Mouse (Mus musculus) MEL (cell line): ENCODE measurements at regions not wholly inside any gene's neighbourhood (a gene's known extent, or its start where the extent isn't known, plus 50 kb on each side); places are given as distances from the start of the nearest gene placed in this dataset.

ENCODE experiments used
- DNase-seq: peaks from one replicate; pipeline ENCODE4 v3.0.0; 2011; ENCODE audit warnings: low read depth, low spot score
- H3K27ac ChIP-seq: 2 replicates; pipeline ENCODE4 v1.5.1; 2012; ENCODE audit warnings: low read depth, mild to moderate bottlenecking, control low read depth, low read length, moderate library complexity; ENCODE audit not compliant: control insufficient read depth
- H3K27me3 ChIP-seq, 2 experiments: fragments of 150-350 bp in 1 of 2; sonication (generic) in 1 of 2; 2 replicates each; pipeline ENCODE4 v1.6.1; 2012; ENCODE audit warnings: low read length in 2 of 2, mild to moderate bottlenecking in 2 of 2, improper control_type of control experiment in 1 of 2, moderate library complexity in 1 of 2; ENCODE audit not compliant: insufficient read depth in 2 of 2, control insufficient read depth in 1 of 2
- H3K36me3 ChIP-seq, 2 experiments: 2 replicates each; pipeline ENCODE4 v1.6.1; 2012 to 2014; ENCODE audit warnings: low read length in 2 of 2, improper control_type of control experiment in 1 of 2, inconsistent platforms in 1 of 2, mild to moderate bottlenecking in 1 of 2; ENCODE audit not compliant: insufficient read depth in 2 of 2, control insufficient read depth in 1 of 2
- H3K4me1 ChIP-seq, 2 experiments: fragments of 150-350 bp in 1 of 2; sonication (generic) in 1 of 2; 2 replicates each; pipeline ENCODE4 v1.6.1; 2012; ENCODE audit warnings: low read length in 2 of 2, improper control_type of control experiment in 1 of 2, mild to moderate bottlenecking in 1 of 2; ENCODE audit not compliant: insufficient read depth in 2 of 2, control insufficient read depth in 1 of 2
- H3K4me3 ChIP-seq, 2 experiments: fragments of 150-350 bp in 1 of 2; sonication (generic) in 1 of 2; 2 replicates each; pipeline ENCODE4 v1.5.1; 2012; ENCODE audit warnings: low read depth in 2 of 2, low read length in 2 of 2, mild to moderate bottlenecking in 2 of 2, moderate library complexity in 2 of 2, control low read depth in 1 of 2, improper control_type of control experiment in 1 of 2; ENCODE audit not compliant: control insufficient read depth in 1 of 2, insufficient read depth in 1 of 2
- H3K79me2 ChIP-seq: 2 replicates; pipeline ENCODE4 v1.6.1; 2012; ENCODE audit warnings: mild to moderate bottlenecking, low read length, moderate library complexity; ENCODE audit not compliant: control insufficient read depth, poor library complexity, insufficient read depth
- H3K9ac ChIP-seq: 2 replicates; pipeline ENCODE4 v1.6.1; 2012; ENCODE audit warnings: low read depth, mild to moderate bottlenecking, control low read depth, low read length, moderate library complexity; ENCODE audit not compliant: control insufficient read depth, poor library complexity, severe bottlenecking
- H3K9me3 ChIP-seq: fragments of 150-350 bp; sonication (generic); replicated peaks from 2 replicates; pipeline ENCODE4 v1.6.1; 2012; ENCODE audit warnings: mild to moderate bottlenecking, low read length, improper control_type of control experiment, moderate library complexity; ENCODE audit not compliant: insufficient read depth
- BHLHE40 ChIP-seq: IDR thresholded peaks from 2 replicates; pipeline ENCODE4 v1.6.1; 2012; ENCODE audit warnings: low read depth, mild to moderate bottlenecking, inconsistent platforms, low read length, improper control_type of control experiment, borderline replicate concordance
- ELF1 ChIP-seq: IDR thresholded peaks from 2 replicates; pipeline ENCODE4 v1.6.1; 2014; ENCODE audit warnings: low read depth, mild to moderate bottlenecking, inconsistent platforms, low read length, improper control_type of control experiment, moderate library complexity
- JUND ChIP-seq: IDR thresholded peaks from 2 replicates; pipeline ENCODE4 v1.6.1; 2011; ENCODE audit warnings: low read depth, mild to moderate bottlenecking, improper control_type of control experiment, low read length
- KAT2A ChIP-seq: conservative IDR thresholded peaks from 2 replicates; pipeline ENCODE4 v1.6.1; 2012; ENCODE audit warnings: low read depth, low read length, improper control_type of control experiment, inconsistent platforms
- MAX ChIP-seq: IDR thresholded peaks from 2 replicates; pipeline ENCODE4 v1.6.1; 2011; ENCODE audit warnings: low read length, improper control_type of control experiment
- MEF2A ChIP-seq: IDR thresholded peaks from 2 replicates; pipeline ENCODE4 v1.6.1; 2014; ENCODE audit warnings: low read depth, mild to moderate bottlenecking, inconsistent platforms, low read length, improper control_type of control experiment; ENCODE audit not compliant: poor library complexity, insufficient replicate concordance, severe bottlenecking; ENCODE audit errors: extremely low read depth
- MXI1 ChIP-seq: IDR thresholded peaks from 2 replicates; pipeline ENCODE4 v1.6.1; 2011; ENCODE audit warnings: mild to moderate bottlenecking, low read depth, low read length, improper control_type of control experiment
- MYC ChIP-seq: IDR thresholded peaks from 2 replicates; pipeline ENCODE4 v1.6.1; 2011; ENCODE audit warnings: low read depth, mild to moderate bottlenecking, low read length, improper control_type of control experiment, moderate library complexity
- NELFE ChIP-seq: IDR thresholded peaks from 2 replicates; pipeline ENCODE4 v1.6.1; 2011; ENCODE audit warnings: low read depth, low read length, improper control_type of control experiment
- RAD21 ChIP-seq: IDR thresholded peaks from 2 replicates; pipeline ENCODE4 v1.6.1; 2011; ENCODE audit warnings: mild to moderate bottlenecking, low read depth, low read length, improper control_type of control experiment
- RCOR1 ChIP-seq: IDR thresholded peaks from 2 replicates; pipeline ENCODE4 v1.6.1; 2012; ENCODE audit warnings: low read depth, mild to moderate bottlenecking, inconsistent platforms, low read length, improper control_type of control experiment
- SMC3 ChIP-seq: IDR thresholded peaks from 2 replicates; pipeline ENCODE4 v1.6.1; 2011; ENCODE audit warnings: low read depth, low read length, improper control_type of control experiment
- UBTF ChIP-seq: IDR thresholded peaks from 2 replicates; pipeline ENCODE4 v1.6.1; 2012; ENCODE audit warnings: low read depth, mild to moderate bottlenecking, inconsistent platforms, low read length, improper control_type of control experiment, moderate library complexity, borderline replicate concordance; ENCODE audit not compliant: insufficient read depth
- USF1 ChIP-seq: IDR thresholded peaks from 2 replicates; pipeline ENCODE4 v1.6.1; 2014; ENCODE audit warnings: low read depth, mild to moderate bottlenecking, inconsistent platforms, low read length, improper control_type of control experiment, moderate library complexity
- ZC3H11A ChIP-seq: IDR thresholded peaks from 2 replicates; pipeline ENCODE4 v1.6.1; 2012; ENCODE audit warnings: low read depth, mild to moderate bottlenecking, inconsistent platforms, low read length, improper control_type of control experiment
- ZKSCAN1 ChIP-seq: IDR thresholded peaks from 2 replicates; pipeline ENCODE4 v1.6.1; 2012; ENCODE audit warnings: low read depth, mild to moderate bottlenecking, inconsistent platforms, low read length, improper control_type of control experiment, moderate library complexity
- ZMIZ1 ChIP-seq: IDR thresholded peaks from 2 replicates; pipeline ENCODE4 v1.6.1; 2012; ENCODE audit warnings: low read depth, mild to moderate bottlenecking, inconsistent platforms, low read length, improper control_type of control experiment, moderate library complexity
- ZNF384 ChIP-seq: IDR thresholded peaks from 2 replicates; pipeline ENCODE4 v1.6.1; 2012; ENCODE audit warnings: low read depth, mild to moderate bottlenecking, inconsistent platforms, low read length, improper control_type of control experiment

GRCm38 (mm10) chr1:13839619-13840308 is 2253.4 kb downstream of the 4930444P10Rik start:
- no peak overlapping the region for H3K27ac ChIP-seq
- DNase-seq = no peak
- H3K4me3 ChIP-seq = no peak overlapping the region
- no peaks in the 10 kb centered on the region for H3K79me2 ChIP-seq
- H3K9ac ChIP-seq = no peak overlapping the region
- no peaks in the 10 kb centered on the region; a peak in 1 of 4 replicates for H3K27me3 ChIP-seq
- TF ChIP-seq MYC = no peak
- TF ChIP-seq RAD21 = no peak
- no peak for TF ChIP-seq ZNF384
- H3K36me3 ChIP-seq = no peaks in the 10 kb centered on the region
- H3K4me1 ChIP-seq = no peaks in the 10 kb centered on the region
- no peaks in the 10 kb centered on the region for H3K9me3 ChIP-seq

- no peaks in the 10 kb centered on the region for H3K36me3 ChIP-seq
- DNase-seq = no peak
- TF ChIP-seq JUND = no peak
- no peaks in the 10 kb centered on the region; a peak in 1 of 4 replicates for H3K27me3 ChIP-seq
- H3K9ac ChIP-seq = no peak overlapping the region
- no peak overlapping the region for H3K27ac ChIP-seq
- H3K79me2 ChIP-seq = no peaks in the 10 kb centered on the region
- H3K4me1 ChIP-seq = no peaks in the 10 kb centered on the region
- H3K9me3 ChIP-seq = no peaks in the 10 kb centered on the region
- no peak overlapping the region for H3K4me3 ChIP-seq
Observed at GRCm38 (mm10) chr1:13834860-13835840, 2258.0 kb downstream of the 4930444P10Rik start.

- Histone ChIP-seq H3K27me3 (no peaks in the 10 kb centered on the region), H3K4me1 (no peaks in the 10 kb centered on the region), H3K36me3 (no peaks in the 10 kb centered on the region), H3K79me2 (no peaks in the 10 kb centered on the region), H3K9ac (no peak overlapping the region), H3K27ac (no peak overlapping the region), H3K4me3 (no peak overlapping the region), H3K9me3 (no peaks in the 10 kb centered on the region)
- TF ChIP-seq ZKSCAN1 = no peak
- no peak for TF ChIP-seq KAT2A
- TF ChIP-seq SMC3 = no peak
- TF ChIP-seq ZC3H11A = no peak
- no peak for TF ChIP-seq ZMIZ1
- no peak for TF ChIP-seq ELF1
- no peak for TF ChIP-seq NELFE
- no peak for TF ChIP-seq MXI1
- no peak for TF ChIP-seq RCOR1
- TF ChIP-seq MAX = no peak
- no peak for TF ChIP-seq UBTF
- TF ChIP-seq MEF2A = no peak
- no peak for TF ChIP-seq USF1
- TF ChIP-seq BHLHE40 = no peak
- no peak for TF ChIP-seq RAD21
- DNase-seq = no peak
Observed at GRCm38 (mm10) chr1:13807786-13808185, 2285.3 kb downstream of the 4930444P10Rik start.
